ENCODE assay signal across 8 mouse cellular contexts in genomic region chr16:31905891-31906825, GRCm38 (mm10). TPM values are rescaled to one million over a fixed set of nuclear protein-coding genes. Genes with fewer than 3 reads are reported as not detected.
A peak's percentile ranks its signal among the peaks of the same experiment; 100 is the strongest.
DNase-seq lines count a peak whose midpoint lies in the region; ATAC-seq and TF ChIP-seq lines count a peak whose summit lies in the region.

No protein-coding gene starts in this region.

- peaks cover 14% of the 10 kb centered on the region for H3K4me1 ChIP-seq in heart, embryonic 15.5 days (replicated peaks)
- H3K4me1 ChIP-seq in heart, adult 2 months (ENCODE audit: control insufficient read depth, insufficient read depth, low read length) = peaks cover 1% of the 10 kb centered on the region; the same call in 1 of the 2 replicates
- H3K4me1 ChIP-seq in hindbrain, embryonic 10.5 days (replicated peaks) = peaks cover 17% of the 10 kb centered on the region
- peaks cover 10% of the 10 kb centered on the region for H3K4me1 ChIP-seq in midbrain, embryonic 12.5 days

- 24% methylated on average over 20 of the region's 20 CpGs for WGBS in heart, embryonic 15.5 days
- 25% methylated on average over 20 of the region's 20 CpGs for WGBS in heart, adult 2 months
- 38% methylated on average over 20 of the region's 20 CpGs for WGBS in hindbrain, embryonic 10.5 days
- WGBS in midbrain, embryonic 12.5 days = 34% methylated on average over 20 of the region's 20 CpGs

- H3K4me3 ChIP-seq in heart, embryonic 15.5 days = peak overlapping the region; percentile 44
- H3K4me3 ChIP-seq in heart, adult 2 months = no peak overlapping the region
- peak overlapping the region; percentile 40 for H3K4me3 ChIP-seq in hindbrain, embryonic 10.5 days
- H3K4me3 ChIP-seq in midbrain, embryonic 12.5 days = 0 out of 2 replicates have a peak overlapping the region, but pooled peaks have one; percentile 12

- TF ChIP-seq EP300 in heart, adult 2 months (IDR thresholded peaks at IDR 0.05; ENCODE audit: insufficient read depth, low read depth, low read length) = no peak

- H3K9ac ChIP-seq in heart, embryonic 15.5 days = no peak overlapping the region
- H3K9ac ChIP-seq in heart, adult 2 months (ENCODE audit: low read depth, low read length) = no peak overlapping the region
- 0 out of 2 replicates have a peak overlapping the region, but pooled peaks have one; percentile 31 for H3K9ac ChIP-seq in midbrain, embryonic 12.5 days (replicated peaks)

- no peak for ATAC-seq in heart, embryonic 15.5 days (replicated peaks; ENCODE audit: insufficient number of reproducible peaks, insufficient read depth, low FRiP score, low read depth)
- ATAC-seq in midbrain, embryonic 12.5 days (ENCODE audit: low FRiP score, low read depth) = no peak

- 0 out of 2 replicates have a peak, but pooled peaks cover 4% of the 10 kb centered on the region for H3K27me3 ChIP-seq in heart, embryonic 15.5 days
- no peaks in the 10 kb centered on the region for H3K27me3 ChIP-seq in heart, adult 2 months (ENCODE audit: control insufficient read depth, insufficient read depth, low read length)
- peaks cover 23% of the 10 kb centered on the region; the same call in 1 of the 2 replicates for H3K27me3 ChIP-seq in hindbrain, embryonic 10.5 days (ENCODE audit: insufficient read depth, poor library complexity, severe bottlenecking)
- H3K27me3 ChIP-seq in midbrain, embryonic 12.5 days = peaks cover 9% of the 10 kb centered on the region; the same call in 1 of the 2 replicates

- no peaks in the 10 kb centered on the region for H3K36me3 ChIP-seq in heart, embryonic 15.5 days
- H3K36me3 ChIP-seq in heart, adult 2 months (ENCODE audit: control insufficient read depth, insufficient read depth, low read length) = no peaks in the 10 kb centered on the region
- H3K36me3 ChIP-seq in hindbrain, embryonic 10.5 days = no peaks in the 10 kb centered on the region
- no peaks in the 10 kb centered on the region for H3K36me3 ChIP-seq in midbrain, embryonic 12.5 days

- no peak for TF ChIP-seq POLR2A in heart, adult 2 months (IDR thresholded peaks at IDR 0.05; ENCODE audit: insufficient read depth, low read depth, low read length)

- no peaks in the 10 kb centered on the region for H3K9me3 ChIP-seq in heart, embryonic 15.5 days (replicated peaks)
- no peaks in the 10 kb centered on the region for H3K9me3 ChIP-seq in hindbrain, embryonic 10.5 days
- H3K9me3 ChIP-seq in midbrain, embryonic 12.5 days = no peaks in the 10 kb centered on the region

- peak overlapping the region; percentile 67 for H3K4me2 ChIP-seq in heart, embryonic 15.5 days
- H3K4me2 ChIP-seq in midbrain, embryonic 12.5 days (replicated peaks) = peak overlapping the region; percentile 36

- H3K79me2 ChIP-seq in heart, adult 2 months (replicated peaks; ENCODE audit: control insufficient read depth, insufficient read depth, low read length) = no peaks in the 10 kb centered on the region

- DNase-seq in heart, adult 2 months = no peak
- DNase-seq in adrenal gland, postnatal 14 days = peak; percentile 41
- no peak for DNase-seq in hindbrain, embryonic 10.5 days (ENCODE audit: low spot score)
- DNase-seq in layer of hippocampus, adult 9-10 months (ENCODE audit: low spot score) = no peak
- DNase-seq in urinary bladder, postnatal 14 days (ENCODE audit: low spot score) = no peak
- DNase-seq in urinary bladder, adult 18-20 months (ENCODE audit: low spot score in 2 of 2) = no peak

- intact Hi-C loops in heart, adult 2 months (cut with DNase I) = no loop called here

- no peak for TF ChIP-seq CTCF in heart, adult 2 months (IDR thresholded peaks at IDR 0.05)

- no peak overlapping the region for H3K27ac ChIP-seq in heart, embryonic 15.5 days
- no peak overlapping the region for H3K27ac ChIP-seq in heart, adult 2 months
- H3K27ac ChIP-seq in hindbrain, embryonic 10.5 days = 0 out of 2 replicates have a peak overlapping the region, but pooled peaks have one; percentile 23
- H3K27ac ChIP-seq in midbrain, embryonic 12.5 days (replicated peaks) = no peak overlapping the region

RNA-seq across cellular contexts. Expression of gene Pigz, which starts 27.5 kb away (rescaled TPM):
- polyA plus RNA-seq in heart, embryonic 15.5 days (2015; fragmentation: Nextera tagmentation; extraction: Ambion mirVana) = 0.68 and 0.73 TPM in 2 replicates
- total RNA-seq in heart, adult 2 months (2021) = 1 to 10 TPM; 1.7 to 2.3 TPM
- 2.4 and 2.9 TPM in 2 replicates for polyA plus RNA-seq in heart, adult 2 months (2012; rRNA removed)
- 1.1 and 1.3 TPM in 2 replicates for total RNA-seq in adrenal gland, postnatal 14 days (2021)
- 1.6 and 2.0 TPM in 2 replicates for polyA plus RNA-seq in hindbrain, embryonic 10.5 days (2016; fragmentation: Nextera tagmentation; extraction: Ambion mirVana)
- polyA plus RNA-seq in midbrain, embryonic 12.5 days (2016; fragmentation: Nextera tagmentation; extraction: Ambion mirVana) = 1.4 and 2.5 TPM in 2 replicates

RNA-seq across cellular contexts. Expression of gene Meltf, which starts 27.5 kb away (rescaled TPM):
- 0.04 and 0.18 TPM in 2 replicates for polyA plus RNA-seq in heart, embryonic 15.5 days (2015; fragmentation: Nextera tagmentation; extraction: Ambion mirVana)
- not detected for total RNA-seq in heart, adult 2 months (2021)
- 0.23 TPM in 1 of 2 replicates, not detected in the other for polyA plus RNA-seq in heart, adult 2 months (2012; rRNA removed)
- total RNA-seq in adrenal gland, postnatal 14 days (2021) = 0.08 TPM in 1 of 2 replicates, not detected in the other
- 0.07 and 0.20 TPM in 2 replicates for polyA plus RNA-seq in hindbrain, embryonic 10.5 days (2016; fragmentation: Nextera tagmentation; extraction: Ambion mirVana)
- 0.10 and 0.22 TPM in 2 replicates for polyA plus RNA-seq in midbrain, embryonic 12.5 days (2016; fragmentation: Nextera tagmentation; extraction: Ambion mirVana)

RNA-seq across cellular contexts. Expression of gene 0610012G03Rik, which starts 42.1 kb away (rescaled TPM):
- 104 and 106 TPM in 2 replicates for polyA plus RNA-seq in heart, embryonic 15.5 days (2015; fragmentation: Nextera tagmentation; extraction: Ambion mirVana)
- 10 to 100 TPM; 69.9 to 75.4 TPM for total RNA-seq in heart, adult 2 months (2021)
- 86.3 and 88.9 TPM in 2 replicates for polyA plus RNA-seq in heart, adult 2 months (2012; rRNA removed)
- 54.2 and 55.0 TPM in 2 replicates for total RNA-seq in adrenal gland, postnatal 14 days (2021)
- 91.4 and 104 TPM in 2 replicates for polyA plus RNA-seq in hindbrain, embryonic 10.5 days (2016; fragmentation: Nextera tagmentation; extraction: Ambion mirVana)
- polyA plus RNA-seq in midbrain, embryonic 12.5 days (2016; fragmentation: Nextera tagmentation; extraction: Ambion mirVana) = 81.7 and 83.7 TPM in 2 replicates

RNA-seq across cellular contexts. Expression of gene Ncbp2, which starts 42.2 kb away (rescaled TPM):
- 65.8 and 66.4 TPM in 2 replicates for polyA plus RNA-seq in heart, embryonic 15.5 days (2015; fragmentation: Nextera tagmentation; extraction: Ambion mirVana)
- 10 to 100 TPM; 24.3 to 25.9 TPM for total RNA-seq in heart, adult 2 months (2021)
- polyA plus RNA-seq in heart, adult 2 months (2012; rRNA removed) = 7.9 and 17.5 TPM in 2 replicates
- 48.6 and 51.0 TPM in 2 replicates for total RNA-seq in adrenal gland, postnatal 14 days (2021)
- polyA plus RNA-seq in hindbrain, embryonic 10.5 days (2016; fragmentation: Nextera tagmentation; extraction: Ambion mirVana) = 122 and 135 TPM in 2 replicates
- 131 and 135 TPM in 2 replicates for polyA plus RNA-seq in midbrain, embryonic 12.5 days (2016; fragmentation: Nextera tagmentation; extraction: Ambion mirVana)
